Mouse (Mus musculus): ENCODE measurements around the gene AI854703. TPM values are rescaled to one million over a fixed set of nuclear protein-coding genes. Genes with fewer than 3 reads are reported as not detected.

AI854703 gene
- total RNA-seq, 1 experiment from 2014 or later = not detected

- ATAC-seq (replicated peaks; ENCODE audit: insufficient number of reproducible peaks, low FRiP score, low TSS enrichment, poor library complexity, severe bottlenecking) = no peak
Measured at GRCm38 (mm10) chr6:48678391-48678790, 51.8 kb downstream of the AI854703 start.

DNA sequence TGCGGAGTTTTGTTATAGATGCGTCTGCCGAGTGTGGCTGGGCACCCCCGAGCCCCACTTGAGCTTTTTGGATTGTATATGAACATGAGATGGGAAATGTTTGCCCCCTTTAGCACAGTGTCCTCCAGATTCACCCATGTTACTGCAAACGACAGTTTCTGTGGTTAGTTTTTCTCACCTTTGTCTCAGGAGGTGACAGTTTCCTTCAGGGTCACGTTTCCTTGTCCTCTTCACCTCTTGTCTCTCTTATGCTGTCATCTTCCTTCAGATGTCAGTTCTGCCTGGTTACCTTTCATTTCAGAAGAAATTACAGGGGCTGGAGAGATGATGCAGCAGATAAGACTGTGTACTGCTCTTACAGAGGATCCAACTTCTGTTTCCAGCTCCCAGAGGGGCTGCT is 53.1 kb downstream of the AI854703 start:
- ATAC-seq (replicated peaks; ENCODE audit: insufficient number of reproducible peaks, low FRiP score, low TSS enrichment, poor library complexity, severe bottlenecking) = no peak

DNA sequence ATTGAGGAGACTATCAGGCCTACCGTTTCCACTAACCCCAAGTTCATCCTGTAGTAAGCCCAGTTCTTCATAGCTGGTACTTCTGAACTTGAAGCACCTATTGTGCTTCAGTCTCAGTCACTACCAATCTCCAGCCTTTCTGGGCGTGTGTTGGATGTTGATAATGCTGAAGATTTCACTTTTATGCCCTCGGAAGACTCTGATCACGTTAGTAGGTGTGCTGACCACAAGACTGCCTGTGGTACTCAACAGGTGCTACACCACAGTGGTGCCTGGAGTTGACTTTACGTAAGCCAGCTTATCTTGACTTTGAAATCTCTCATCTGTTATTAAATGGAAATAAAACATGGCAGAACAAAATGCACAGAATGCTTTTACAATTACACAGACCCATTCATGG is 53.9 kb downstream of the AI854703 start:
- no peak for ATAC-seq (replicated peaks; ENCODE audit: insufficient number of reproducible peaks, low FRiP score, low TSS enrichment, poor library complexity, severe bottlenecking)

GRCm38 (mm10) chr6:48681472-48682090 is 55.0 kb downstream of the AI854703 start:
- no peak for ATAC-seq (replicated peaks; ENCODE audit: insufficient number of reproducible peaks, low FRiP score, low TSS enrichment, poor library complexity, severe bottlenecking)

DNA sequence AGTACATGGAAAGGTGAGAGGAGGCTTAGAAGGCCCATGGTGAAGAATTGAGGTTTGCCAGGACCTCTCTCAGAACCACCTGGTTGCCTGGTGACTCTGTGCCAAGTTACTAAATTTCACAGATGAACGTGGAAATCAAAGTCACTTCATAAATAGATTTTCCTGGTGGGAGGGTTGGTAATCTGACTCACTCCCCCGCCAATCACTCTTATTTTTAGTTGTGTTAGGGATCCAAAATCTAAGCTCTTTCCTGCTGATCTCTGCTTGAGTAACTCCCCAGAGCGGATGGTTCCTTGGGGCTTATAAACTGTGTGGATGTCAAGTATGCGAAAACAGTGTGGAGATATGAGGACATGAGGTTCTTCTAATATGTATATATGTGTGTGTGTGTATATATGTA is 55.7 kb downstream of the AI854703 start:
- no peak for ATAC-seq (replicated peaks; ENCODE audit: insufficient number of reproducible peaks, low FRiP score, low TSS enrichment, poor library complexity, severe bottlenecking)

Other genes with a start within 250 kb of the AI854703 start
- gene Krba1, start 231.2 kb upstream of the AI854703 start, total RNA-seq (2017) = 1.1 to 4.7 TPM (median 2.1 TPM) in 3 replicates
- gene Zfp467, start 180.9 kb upstream of the AI854703 start, total RNA-seq (2017) = 5.4 to 17.3 TPM (median 17.0 TPM) in 3 replicates
- gene Sspo, start 178.5 kb upstream of the AI854703 start, total RNA-seq (2017) = 0.10 to 2.7 TPM (median 0.39 TPM) in 3 replicates
- gene Atp6v0e2, start 89.1 kb upstream of the AI854703 start, total RNA-seq (2017) = 1.8 TPM in 1 of 3 replicates, not detected in the others
- gene Lrrc61, start 72.0 kb upstream of the AI854703 start, total RNA-seq (2017) = 11.2 to 24.6 TPM (median 14.3 TPM) in 3 replicates
- not detected in 3 replicates for gene Rarres2, start 54.0 kb upstream of the AI854703 start, total RNA-seq (2017)
- not detected in 3 replicates for gene Gm45021, start 37.2 kb upstream of the AI854703 start, total RNA-seq (2017)
- 0.85 to 5.5 TPM (median 2.1 TPM) in 3 replicates for gene Repin1, start 32.9 kb upstream of the AI854703 start, total RNA-seq (2017)
- 7.7 TPM in 1 of 3 replicates, not detected in the others for gene Gm44965, start 32.8 kb upstream of the AI854703 start, total RNA-seq (2017)
- 2.6 to 2.8 TPM (median 2.6 TPM) in 3 replicates for gene Zfp775, start 24.7 kb upstream of the AI854703 start, total RNA-seq (2017)
- gene Gimap8, start 20.5 kb downstream of the AI854703 start, total RNA-seq (2017) = 132 to 417 TPM (median 134 TPM) in 3 replicates
- gene Gimap9, start 49.4 kb downstream of the AI854703 start, total RNA-seq (2017) = 104 to 288 TPM (median 141 TPM) in 3 replicates
- 697 to 2,222 TPM (median 742 TPM) in 3 replicates for gene Gimap4, start 57.8 kb downstream of the AI854703 start, total RNA-seq (2017)
- gene Gimap6, start 81.5 kb downstream of the AI854703 start, total RNA-seq (2017) = 355 to 968 TPM (median 415 TPM) in 3 replicates
- gene Gm28053, start 91.8 kb downstream of the AI854703 start, total RNA-seq (2017) = 17.6 to 57.0 TPM (median 34.4 TPM) in 3 replicates
- 67.2 to 199 TPM (median 74.1 TPM) in 3 replicates for gene Gimap7, start 91.9 kb downstream of the AI854703 start, total RNA-seq (2017)
- gene Gimap1, start 112.3 kb downstream of the AI854703 start, total RNA-seq (2017) = 99.2 to 313 TPM (median 123 TPM) in 3 replicates
- gene Gimap5, start 119.4 kb downstream of the AI854703 start, total RNA-seq (2017) = 91.7 to 178 TPM (median 113 TPM) in 3 replicates
- 92.2 to 334 TPM (median 99.5 TPM) in 3 replicates for gene Gimap3, start 144.1 kb downstream of the AI854703 start, total RNA-seq (2017)
- 2.7 to 9.7 TPM (median 4.4 TPM) in 3 replicates for gene Tmem176a, start 214.2 kb downstream of the AI854703 start, total RNA-seq (2017)
- gene Tmem176b, start 214.7 kb downstream of the AI854703 start, total RNA-seq (2017) = 19.1 to 28.4 TPM (median 27.7 TPM) in 3 replicates
- not detected in 3 replicates for gene Aoc1, start 246.1 kb downstream of the AI854703 start, total RNA-seq (2017)

Data from monocyte, adult 5-6 weeks (primary cell).